Mouse (Mus musculus) heart, embryonic 14.5 days (tissue): ENCODE results near the gene Zfp691. TPM values are rescaled to one million over a fixed set of nuclear protein-coding genes. Genes with fewer than 3 reads are reported as not detected.

ENCODE experiments used
- ATAC-seq: fragments of 200-750 bp; cut with Nextera tagmentation; 2 replicates; pipeline ENCODE4 v1.8.0; 2017; ENCODE audit warnings: low read depth, moderate TSS enrichment; ENCODE audit not compliant: insufficient number of reproducible peaks, insufficient read depth, low FRiP score
- H3K27ac ChIP-seq, 2 experiments: fragments of 200-500 bp in 1 of 2; fragments of 300-500 bp in 1 of 2; sonication (generic) in 1 of 2; replicated peaks in 1 of 2; 2 replicates each; pipeline ENCODE4 v1.5.1; 2012 to 2014; ENCODE audit warnings: low read depth in 2 of 2, low read length in 2 of 2, control low read depth in 1 of 2, mild to moderate bottlenecking in 1 of 2, mixed read lengths in 1 of 2; ENCODE audit not compliant: control insufficient read depth in 1 of 2, insufficient read depth in 1 of 2
- H3K27me3 ChIP-seq: fragments of 300-500 bp; sonication (generic); 2 replicates; pipeline ENCODE4 v1.6.1; 2014; ENCODE audit warnings: mild to moderate bottlenecking, low read length, control low read depth; ENCODE audit not compliant: control insufficient read depth, insufficient read depth
- H3K36me3 ChIP-seq: fragments of 300-500 bp; sonication (generic); 2 replicates; pipeline ENCODE4 v1.6.1; 2014; ENCODE audit warnings: mild to moderate bottlenecking, control low read depth, low read length, mixed read lengths; ENCODE audit not compliant: control insufficient read depth, insufficient read depth
- H3K4me1 ChIP-seq, 2 experiments: fragments of 200-500 bp in 1 of 2; fragments of 300-500 bp in 1 of 2; sonication (generic) in 1 of 2; 2 replicates each; pipeline ENCODE4 v1.6.1; 2012 to 2014; ENCODE audit warnings: low read length in 2 of 2, control low read depth in 1 of 2, mixed read lengths in 1 of 2; ENCODE audit not compliant: control insufficient read depth in 2 of 2, insufficient read depth in 2 of 2
- H3K4me2 ChIP-seq: fragments of 300-500 bp; sonication (generic); 2 replicates; pipeline ENCODE4 v1.6.1; 2014; ENCODE audit warnings: mild to moderate bottlenecking, low read length
- H3K4me3 ChIP-seq, 2 experiments: fragments of 200-500 bp in 1 of 2; fragments of 300-500 bp in 1 of 2; sonication (generic) in 1 of 2; 2 replicates each; pipeline ENCODE4 v1.5.1; 2012 to 2014; ENCODE audit warnings: low read length in 2 of 2, mild to moderate bottlenecking in 2 of 2, control low read depth in 1 of 2, low read depth in 1 of 2, moderate library complexity in 1 of 2; ENCODE audit not compliant: control insufficient read depth in 1 of 2, insufficient read depth in 1 of 2
- H3K9ac ChIP-seq: fragments of 300-500 bp; sonication (generic); 2 replicates; pipeline ENCODE4 v1.6.1; 2014; ENCODE audit warnings: mild to moderate bottlenecking, low read length
- H3K9me3 ChIP-seq: fragments of 300-500 bp; sonication (generic); 2 replicates; pipeline ENCODE4 v1.6.1; 2016; ENCODE audit warnings: low read length, control low read depth; ENCODE audit not compliant: control insufficient read depth
- WGBS: fragments of 180-500 bp; shearing (Covaris S2); extraction: QIAGEN DNeasy Blood & Tissue Kit; methylation state at CpG from one replicate; pipeline ENCODE4 v1.1.7; 2014; 5-methylcytosine and 5-hydroxymethylcytosine counted together
- polyA plus RNA-seq: library from polyadenylated mRNA; unstranded; fragments of >200 nt; fragmentation: Nextera tagmentation; extraction: Ambion mirVana; gene quantifications from 2 replicates; pipeline ENCODE4 v1.2.1, GENCODE M21; 2014

Zfp691 gene
- polyA plus RNA-seq, 1 experiment from 2014 or later = 12.0 TPM

GRCm38 (mm10) chr4:119147347-119147746, 26.6 kb downstream of the Zfp691 start:
- ATAC-seq = no peak
- H3K4me2 ChIP-seq = no peak overlapping the region

GRCm38 (mm10) chr4:119146816-119147215, 27.2 kb downstream of the Zfp691 start:
- H3K27me3 ChIP-seq = no peaks in the 10 kb centered on the region
- WGBS = 83% methylated on average over 7 of the region's 7 CpGs
- ATAC-seq = no peak

More at GRCm38 (mm10) chr4:119147347-119147746, 26.6 kb downstream of the Zfp691 start:
- Histone ChIP-seq H3K27ac (no peak overlapping the region), H3K9me3 (no peaks in the 10 kb centered on the region), H3K4me3 (no peak overlapping the region), H3K27me3 (no peaks in the 10 kb centered on the region), H3K9ac (no peak overlapping the region), H3K36me3 (no peaks in the 10 kb centered on the region), H3K4me1 (peaks cover 3% of the 10 kb centered on the region in 2 experiments; a peak in 1 of 4 replicates)
- 85% methylated on average over 5 of the region's 5 CpGs for WGBS

GRCm38 (mm10) chr4:119142230-119142871, 31.6 kb downstream of the Zfp691 start:
- Histone ChIP-seq H3K9me3 (no peaks in the 10 kb centered on the region), H3K4me3 (peak overlapping the region; percentile 10 to 14; a peak in 2 of 4 replicates), H3K36me3 (peaks cover 10% of the 10 kb centered on the region), H3K9ac (0 out of 2 replicates have a peak overlapping the region, but pooled peaks have one; percentile 34), H3K4me1 (peaks cover 10 to 20% of the 10 kb centered on the region in 2 experiments), H3K27ac (no peak overlapping the region), H3K4me2 (peak overlapping the region; percentile 61), H3K27me3 (no peaks in the 10 kb centered on the region)
- WGBS = 19% methylated on average over 24 of the region's 24 CpGs
- ATAC-seq = peak; percentile 27; the same call in 1 of the 2 replicates

More at GRCm38 (mm10) chr4:119146816-119147215, 27.2 kb downstream of the Zfp691 start:
- Histone ChIP-seq H3K4me3 (no peak overlapping the region), H3K4me1 (peaks cover 3% of the 10 kb centered on the region in 2 experiments; a peak in 1 of 4 replicates), H3K27ac (no peak overlapping the region), H3K9ac (no peak overlapping the region), H3K4me2 (no peak overlapping the region), H3K9me3 (no peaks in the 10 kb centered on the region), H3K36me3 (no peaks in the 10 kb centered on the region)

- peak overlapping the region; percentile 13; the same call in 1 of the 2 replicates for H3K4me2 ChIP-seq
- H3K27ac ChIP-seq = peak overlapping the region; percentile 19 to 35; a peak in 2 of 4 replicates
- WGBS = 22% methylated on average over 10 of the region's 10 CpGs
- no peaks in the 10 kb centered on the region for H3K9me3 ChIP-seq
- H3K4me3 ChIP-seq = no peak overlapping the region
- H3K9ac ChIP-seq = no peak overlapping the region
- peaks cover 21% of the 10 kb centered on the region for H3K36me3 ChIP-seq
- ATAC-seq = 0 out of 2 replicates have a peak, but pooled peaks have one; percentile 41
- H3K27me3 ChIP-seq = no peaks in the 10 kb centered on the region
- H3K4me1 ChIP-seq = peaks cover 10 to 22% of the 10 kb centered on the region in 2 experiments
These were observed 32.8 kb downstream of the Zfp691 start for GRCm38 (mm10) chr4:119141191-119141590.

- H3K4me3 ChIP-seq = no peak overlapping the region
- peaks cover 10 to 22% of the 10 kb centered on the region in 2 experiments for H3K4me1 ChIP-seq
- H3K4me2 ChIP-seq = no peak overlapping the region
- WGBS = 47% methylated on average over 3 of the region's 3 CpGs
- peaks cover 32% of the 10 kb centered on the region for H3K36me3 ChIP-seq
- no peak for ATAC-seq
- no peak overlapping the region for H3K9ac ChIP-seq
- H3K9me3 ChIP-seq = no peaks in the 10 kb centered on the region
- no peaks in the 10 kb centered on the region for H3K27me3 ChIP-seq
- H3K27ac ChIP-seq = no peak overlapping the region
These were observed 33.9 kb downstream of the Zfp691 start for GRCm38 (mm10) chr4:119140126-119140525.

- no peak overlapping the region for H3K4me3 ChIP-seq
- H3K27ac ChIP-seq = no peak overlapping the region
- H3K36me3 ChIP-seq = peaks cover 45% of the 10 kb centered on the region
- 66% methylated on average over 8 of the region's 8 CpGs for WGBS
- peaks cover 10 to 22% of the 10 kb centered on the region in 2 experiments for H3K4me1 ChIP-seq
- no peak overlapping the region for H3K9ac ChIP-seq
- H3K4me2 ChIP-seq = no peak overlapping the region
- H3K27me3 ChIP-seq = no peaks in the 10 kb centered on the region
- H3K9me3 ChIP-seq = no peaks in the 10 kb centered on the region
- ATAC-seq = no peak
These were observed 35.2 kb downstream of the Zfp691 start for GRCm38 (mm10) chr4:119138776-119139175.

GRCm38 (mm10) chr4:119138171-119138570, 35.8 kb downstream of the Zfp691 start:
- Histone ChIP-seq H3K27me3 (no peaks in the 10 kb centered on the region), H3K9me3 (no peaks in the 10 kb centered on the region), H3K9ac (peak overlapping the region; percentile 8; the same call in 1 of the 2 replicates), H3K27ac (peak overlapping the region; percentile 14 to 47; a peak in 2 of 4 replicates), H3K36me3 (peaks cover 52% of the 10 kb centered on the region), H3K4me3 (no peak overlapping the region), H3K4me1 (peaks cover 10 to 22% of the 10 kb centered on the region in 2 experiments), H3K4me2 (peak overlapping the region; percentile 21; the same call in 1 of the 2 replicates)
- no peak for ATAC-seq
- WGBS = 23% methylated on average over 17 of the region's 18 CpGs
